Mouse (Mus musculus) brain, embryonic 14.5 days (tissue): ENCODE results near the gene Gm49342.

Source experiments
- CTCF ChIP-seq: fragments of 200-500 bp; IDR thresholded peaks from 2 replicates; pipeline ENCODE4 v1.5.1; 2012; ENCODE audit warnings: inconsistent platforms, mild to moderate bottlenecking, moderate library complexity, borderline replicate concordance; ENCODE audit not compliant: insufficient read depth, insufficient read length; ENCODE audit errors: extremely low read depth
- POLR2A ChIP-seq: fragments of 200-500 bp; IDR thresholded peaks from 2 replicates; pipeline ENCODE4 v1.6.1; 2012; ENCODE audit warnings: mild to moderate bottlenecking, inconsistent platforms, borderline replicate concordance; ENCODE audit not compliant: poor library complexity, insufficient read depth, insufficient read length, severe bottlenecking; ENCODE audit errors: extremely low read depth

DNA sequence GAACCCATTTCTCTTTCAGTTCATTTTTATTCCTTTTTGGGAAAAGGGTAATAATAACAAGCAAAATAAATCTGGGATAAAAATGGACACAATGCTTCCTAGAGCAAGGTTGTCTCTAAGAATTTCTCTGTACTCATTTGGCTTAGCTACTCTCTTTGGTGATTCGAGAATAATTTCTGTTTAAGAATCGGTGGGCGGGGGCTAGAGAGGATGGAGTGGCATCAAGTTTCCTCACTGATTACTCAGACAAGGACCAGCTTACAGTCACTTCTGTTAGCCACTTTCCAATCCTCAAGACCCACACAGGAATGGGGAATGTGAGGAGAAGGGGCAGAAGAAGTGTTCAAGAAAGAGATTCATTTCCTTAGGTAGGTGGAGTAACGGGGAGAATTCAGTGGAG is 64.5 kb downstream of the Gm49342 start:
- no peak for TF ChIP-seq CTCF
- TF ChIP-seq POLR2A: no peak
